Comparison of ENCODE assay signal across 8 mouse cellular contexts in genomic region chr2:24975704-24976297, GRCm38 (mm10). TPM values are rescaled to one million over a fixed set of nuclear protein-coding genes. Genes with fewer than 3 reads are reported as not detected.
A peak's percentile ranks its signal among the peaks of the same experiment; 100 is the strongest.
DNase-seq lines count a peak whose midpoint lies in the region; ATAC-seq and TF ChIP-seq lines count a peak whose summit lies in the region.

Gene Pnpla7, plus strand, starts transcription at chr2:24976033.

- peak within 1 kb of the TSS; percentile 82 to 97 for H3K4me3 ChIP-seq in ES-E14 (ENCODE audit: insufficient read depth in 1 of 2, low read depth in 1 of 2, low read length in 2 of 2, poor library complexity in 1 of 2, severe bottlenecking in 1 of 2)
- peak within 1 kb of the TSS; percentile 81 for H3K4me3 ChIP-seq in forebrain, embryonic 15.5 days
- peak within 1 kb of the TSS; percentile 77 for H3K4me3 ChIP-seq in liver, postnatal 0 days (ENCODE audit: low read depth, low read length)
- peak within 1 kb of the TSS; percentile 85 for H3K4me3 ChIP-seq in neural tube, embryonic 13.5 days
- peak within 1 kb of the TSS; percentile 94 for H3K4me3 ChIP-seq in testis, adult 2 months (ENCODE audit: control insufficient read depth, low read depth, low read length)

- H3K36me3 ChIP-seq in ES-E14 (ENCODE audit: control insufficient read depth, insufficient read depth, low read length, poor library complexity, severe bottlenecking) = peaks cover 10% of the 10 kb centered on the region
- H3K36me3 ChIP-seq in forebrain, embryonic 15.5 days = peaks cover 24% of the 10 kb centered on the region
- H3K36me3 ChIP-seq in liver, postnatal 0 days (replicated peaks; ENCODE audit: insufficient read depth, low read length) = peaks cover 30% of the 10 kb centered on the region
- H3K36me3 ChIP-seq in neural tube, embryonic 13.5 days = peaks cover 25% of the 10 kb centered on the region
- no peaks in the 10 kb centered on the region for H3K36me3 ChIP-seq in testis, adult 2 months (ENCODE audit: control insufficient read depth, insufficient read depth, low read length)

- H3K9ac ChIP-seq in ES-E14 (ENCODE audit: insufficient read depth, low read depth, low read length, poor library complexity, severe bottlenecking) = peak within 1 kb of the TSS; percentile 84
- peak within 1 kb of the TSS; percentile 82 for H3K9ac ChIP-seq in forebrain, embryonic 15.5 days (replicated peaks)
- H3K9ac ChIP-seq in liver, postnatal 0 days (replicated peaks) = peak within 1 kb of the TSS; percentile 83
- H3K9ac ChIP-seq in neural tube, embryonic 13.5 days = peak within 1 kb of the TSS; percentile 90

- in situ Hi-C loops in ES-E14 (cut with MboI; ENCODE audit: low sequenced_read_pairs in 2 of 2, unreplicated experiment in 2 of 2) = no loop called here

- no peak; the same call in 1 of the 2 replicates for ATAC-seq in forebrain, embryonic 15.5 days (replicated peaks)
- peak; percentile 72 for ATAC-seq in liver, postnatal 0 days
- peak; percentile 54 for ATAC-seq in neural tube, embryonic 13.5 days (ENCODE audit: low read depth)

- no peaks in the 10 kb centered on the region for H3K27me3 ChIP-seq in forebrain, embryonic 15.5 days
- no peaks in the 10 kb centered on the region for H3K27me3 ChIP-seq in liver, postnatal 0 days (ENCODE audit: insufficient read depth, low read length)
- no peaks in the 10 kb centered on the region for H3K27me3 ChIP-seq in neural tube, embryonic 13.5 days
- H3K27me3 ChIP-seq in testis, adult 2 months (ENCODE audit: control insufficient read depth, insufficient read depth, low read length) = no peaks in the 10 kb centered on the region

- intact Hi-C loops in heart, postnatal 14 days (cut with DNase I) = no loop called here

- peak; percentile 60 for DNase-seq in ES-E14 (ENCODE audit: low read depth, low spot score)
- peak; percentile 38 for DNase-seq in cerebellum, adult 11 months
- peak; percentile 78 to 79 for DNase-seq in heart, postnatal 14 days
- DNase-seq in layer of hippocampus, adult 11-12 months (ENCODE audit: low spot score) = peak; percentile 78
- peak; percentile 91 for DNase-seq in liver, postnatal 0 days

- peaks cover 2 to 9% of the 10 kb centered on the region in 2 experiments; a peak in 2 of 4 replicates for H3K4me1 ChIP-seq in ES-E14 (ENCODE audit: control insufficient read depth in 2 of 2, insufficient read depth in 2 of 2, low read length in 2 of 2, poor library complexity in 1 of 2)
- H3K4me1 ChIP-seq in forebrain, embryonic 15.5 days = peaks cover 24% of the 10 kb centered on the region
- peaks cover 29% of the 10 kb centered on the region for H3K4me1 ChIP-seq in liver, postnatal 0 days (ENCODE audit: insufficient read depth)
- H3K4me1 ChIP-seq in neural tube, embryonic 13.5 days (replicated peaks) = peaks cover 25% of the 10 kb centered on the region
- peaks cover 2% of the 10 kb centered on the region; the same call in 1 of the 2 replicates for H3K4me1 ChIP-seq in testis, adult 2 months (ENCODE audit: control insufficient read depth, insufficient read depth, low read length)

- no peaks in the 10 kb centered on the region for H3K9me3 ChIP-seq in ES-E14 (ENCODE audit: control insufficient read depth, insufficient read depth, low read depth, low read length)
- H3K9me3 ChIP-seq in forebrain, embryonic 15.5 days = no peaks in the 10 kb centered on the region
- no peaks in the 10 kb centered on the region for H3K9me3 ChIP-seq in liver, postnatal 0 days (ENCODE audit: low read length)
- H3K9me3 ChIP-seq in neural tube, embryonic 13.5 days = no peaks in the 10 kb centered on the region

- peak within 1 kb of the TSS; percentile 33 for H3K27ac ChIP-seq in ES-E14 (ENCODE audit: insufficient read depth, low read depth, low read length, poor library complexity, severe bottlenecking)
- H3K27ac ChIP-seq in forebrain, embryonic 15.5 days (replicated peaks) = peak within 1 kb of the TSS; percentile 95
- H3K27ac ChIP-seq in liver, postnatal 0 days (ENCODE audit: low read depth) = peak within 1 kb of the TSS; percentile 98
- H3K27ac ChIP-seq in neural tube, embryonic 13.5 days (replicated peaks) = peak within 1 kb of the TSS; percentile 92
- H3K27ac ChIP-seq in testis, adult 2 months (ENCODE audit: control insufficient read depth, insufficient read depth, low read depth, low read length) = peak within 1 kb of the TSS; percentile 95

- no peak for TF ChIP-seq POLR2A in testis, adult 2 months (IDR thresholded peaks at IDR 0.05; ENCODE audit: control insufficient read depth, low read depth, low read length)

- TF ChIP-seq CTCF in liver, postnatal 0 days (IDR thresholded peaks at IDR 0.05; ENCODE audit: low read depth) = no peak
- no peak for TF ChIP-seq CTCF in testis, adult 2 months (IDR thresholded peaks at IDR 0.05; ENCODE audit: control insufficient read depth, insufficient read depth, insufficient replicate concordance, low read depth, low read length)

- no peak for TF ChIP-seq EP300 in liver, postnatal 0 days (IDR thresholded peaks at IDR 0.05; ENCODE audit: low read depth)

- WGBS in forebrain, embryonic 15.5 days = 1% methylated on average over 16 of the region's 16 CpGs
- WGBS in liver, postnatal 0 days (ENCODE audit: insufficient replicate concordance) = 2% methylated on average over 16 of the region's 16 CpGs
- under 1% methylated on average over 16 of the region's 16 CpGs for whole genome bisulfite sequencing in neural tube, embryonic 13.5 days

- H3K4me2 ChIP-seq in forebrain, embryonic 15.5 days (replicated peaks) = peak within 1 kb of the TSS; percentile 99
- peak within 1 kb of the TSS; percentile 98 for H3K4me2 ChIP-seq in liver, postnatal 0 days (ENCODE audit: low read depth, low read length)
- H3K4me2 ChIP-seq in neural tube, embryonic 13.5 days = peak within 1 kb of the TSS; percentile 95

TF ChIP-seq in ES-E14, 5 proteins besides CTCF, POLR2A, EP300 and RAD21:
- TF ChIP-seq ZNF384 (IDR thresholded peaks at IDR 0.05; ENCODE audit: low read depth, low read length) = no peak
- no peak for TF ChIP-seq MAFK (IDR thresholded peaks at IDR 0.05; ENCODE audit: insufficient read depth, low read depth, low read length)

RNA-seq across cellular contexts. Expression of gene Pnpla7, which starts in this region (rescaled TPM):
- total RNA-seq in ES-E14 (2012; rRNA removed) = 20.2 and 29.6 TPM in 2 replicates
- 3.8 and 4.0 TPM in 2 replicates for polyA plus RNA-seq in forebrain, embryonic 15.5 days (2015; fragmentation: Nextera tagmentation; extraction: Ambion mirVana)
- 10 to 100 TPM; 18.5 to 23.9 TPM for total RNA-seq in heart, postnatal 14 days (2021)
- 52.9 and 64.5 TPM in 2 replicates for polyA plus RNA-seq in liver, postnatal 0 days (2015; fragmentation: Nextera tagmentation; extraction: Ambion mirVana)
- polyA plus RNA-seq in neural tube, embryonic 13.5 days (2015; fragmentation: Nextera tagmentation; extraction: Ambion mirVana) = 2.6 and 4.3 TPM in 2 replicates
- polyA plus RNA-seq in testis, adult 2 months (2012; rRNA removed) = 50.8 and 58.7 TPM in 2 replicates

Comparison
In these comparisons a context has a peak if more than half of its experiments do, and no peak if none do; other contexts are left out.
1. DNase-seq: peak in every context shown above with its lines; median percentile 91 in liver, postnatal 0 days; 78 in heart, postnatal 14 days; 78 in layer of hippocampus, adult 11-12 months; 60 in ES-E14; 38 in cerebellum, adult 11 months.
2. H3K27ac ChIP-seq: peak in every context shown above with its lines; median percentile 98 in liver, postnatal 0 days; 95 in forebrain, embryonic 15.5 days; 95 in testis, adult 2 months; 92 in neural tube, embryonic 13.5 days; 33 in ES-E14.